Mouse (Mus musculus) ES-E14 (cell line): ENCODE measurements at regions not wholly inside any gene's neighbourhood (a gene's known extent, or its start where the extent isn't known, plus 50 kb on each side); places are given as distances from the start of the nearest gene placed in this dataset.

Source experiments
- DNase-seq: peaks from one replicate; pipeline ENCODE4 v3.0.0-alpha.2; 2013; ENCODE audit warnings: low read depth, low spot score
- H3K27ac ChIP-seq: 2 replicates; pipeline ENCODE4 v1.5.1; 2012; ENCODE audit warnings: low read depth, mild to moderate bottlenecking, low read length, moderate library complexity, mixed read lengths; ENCODE audit not compliant: poor library complexity, insufficient read depth, severe bottlenecking
- H3K36me3 ChIP-seq: 2 replicates; pipeline ENCODE4 v1.6.1; 2012; ENCODE audit warnings: mild to moderate bottlenecking, low read length, moderate library complexity, mixed read lengths; ENCODE audit not compliant: control insufficient read depth, poor library complexity, insufficient read depth, severe bottlenecking
- H3K4me1 ChIP-seq, 2 experiments: fragments of 150-350 bp in 1 of 2; sonication (generic) in 1 of 2; 2 replicates each; pipeline ENCODE4 v1.6.1; 2012; ENCODE audit warnings: low read length in 2 of 2, mild to moderate bottlenecking in 1 of 2, mixed read lengths in 1 of 2; ENCODE audit not compliant: control insufficient read depth in 2 of 2, insufficient read depth in 2 of 2, poor library complexity in 1 of 2
- H3K4me3 ChIP-seq, 2 experiments: fragments of 150-350 bp in 1 of 2; sonication (generic) in 1 of 2; 2 replicates each; pipeline ENCODE4 v1.5.1; 2012; ENCODE audit warnings: low read length in 2 of 2, low read depth in 1 of 2, mild to moderate bottlenecking in 1 of 2, mixed read lengths in 1 of 2; ENCODE audit not compliant: insufficient read depth in 1 of 2, poor library complexity in 1 of 2, severe bottlenecking in 1 of 2
- H3K9ac ChIP-seq: 2 replicates; pipeline ENCODE4 v1.6.1; 2012; ENCODE audit warnings: low read depth, mild to moderate bottlenecking, low read length, mixed read lengths; ENCODE audit not compliant: poor library complexity, insufficient read depth, severe bottlenecking
- H3K9me3 ChIP-seq: fragments of 150-350 bp; sonication (generic); 2 replicates; pipeline ENCODE4 v1.6.1; 2012; ENCODE audit warnings: low read depth, mild to moderate bottlenecking, low read length; ENCODE audit not compliant: control insufficient read depth, insufficient read depth
- CHD2 ChIP-seq: IDR thresholded peaks from 2 replicates; pipeline ENCODE4 v1.6.1; 2014; ENCODE audit warnings: mild to moderate bottlenecking, low read depth, low read length, inconsistent platforms
- HCFC1 ChIP-seq: IDR thresholded peaks from 2 replicates; pipeline ENCODE4 v1.6.1; 2012; ENCODE audit warnings: low read length, inconsistent platforms, borderline replicate concordance; ENCODE audit not compliant: insufficient read depth
- MAFK ChIP-seq: IDR thresholded peaks from 2 replicates; pipeline ENCODE4 v1.6.1; 2014; ENCODE audit warnings: mild to moderate bottlenecking, low read depth, low read length, inconsistent platforms; ENCODE audit not compliant: insufficient read depth
- ZC3H11A ChIP-seq: IDR thresholded peaks from 2 replicates; pipeline ENCODE4 v1.6.1; 2012; ENCODE audit warnings: low read depth, mild to moderate bottlenecking, inconsistent platforms, low read length, borderline replicate concordance
- ZNF384 ChIP-seq: IDR thresholded peaks from 2 replicates; pipeline ENCODE4 v1.6.1; 2012; ENCODE audit warnings: low read depth, low read length, inconsistent platforms
- in situ Hi-C, 2 experiments: fragments of 600-800 bp; cut with MboI; formaldehyde crosslinking; loops; one replicate each; pipeline ENCODE4 v1.15.1; 2025; ENCODE audit warnings: low sequenced_read_pairs in 2 of 2, inconsistent platforms in 1 of 2; ENCODE audit not compliant: unreplicated experiment in 2 of 2

- no peaks in the 10 kb centered on the region for H3K4me1 ChIP-seq
- H3K4me3 ChIP-seq, result no peak overlapping the region
- no peak for DNase-seq
- 0 out of 2 replicates have a peak, but pooled peaks cover 2% of the 10 kb centered on the region for H3K9me3 ChIP-seq
- no peak overlapping the region for H3K9ac ChIP-seq
- no peak for TF ChIP-seq ZC3H11A
- H3K36me3 ChIP-seq, result no peaks in the 10 kb centered on the region
- H3K27ac ChIP-seq, result no peak overlapping the region
- in situ Hi-C loops, result no loop called here
Measured at GRCm38 (mm10) chr8:26872382-26872781, 104.7 kb upstream of the Zfp703 start.

- Histone ChIP-seq H3K27ac (no peak overlapping the region), H3K9ac (no peak overlapping the region), H3K36me3 (no peaks in the 10 kb centered on the region), H3K4me3 (no peak overlapping the region), H3K9me3 (0 out of 2 replicates have a peak, but pooled peaks cover 2% of the 10 kb centered on the region), H3K4me1 (no peaks in the 10 kb centered on the region)
- TF ChIP-seq MAFK (no peak), ZC3H11A (no peak), ZNF384 (no peak), HCFC1 (no peak), CHD2 (no peak)
- DNase-seq, result no peak
- in situ Hi-C loops, result no loop called here
Measured at GRCm38 (mm10) chr8:26872815-26873214, 104.3 kb upstream of the Zfp703 start.

DNA sequence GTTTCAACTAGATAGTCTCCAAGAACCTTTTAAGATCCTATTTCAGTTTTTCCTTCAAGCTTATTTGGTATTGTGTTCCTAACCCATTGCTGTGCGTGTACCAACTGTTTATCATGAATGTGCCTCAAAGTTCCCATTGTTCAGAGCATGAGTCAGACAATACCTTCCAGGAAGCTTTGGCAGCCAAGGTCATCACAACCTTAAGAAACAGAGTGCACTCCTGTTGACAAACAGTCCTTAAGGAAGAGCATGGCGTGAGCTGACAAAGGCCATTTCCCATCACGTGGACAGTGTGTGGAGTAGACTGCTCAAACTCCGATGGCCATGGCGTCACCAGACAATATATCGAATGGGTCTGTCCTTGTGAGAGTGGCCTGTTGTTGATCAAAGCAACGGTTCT, 96.9 kb upstream of the Zfp703 start:
- H3K4me1 ChIP-seq, result peaks cover 0 to 2% of the 10 kb centered on the region in 2 experiments; a peak in 1 of 4 replicates
- no peaks in the 10 kb centered on the region for H3K36me3 ChIP-seq
- TF ChIP-seq HCFC1 (no peak), ZNF384 (no peak), CHD2 (no peak), MAFK (no peak), ZC3H11A (no peak)
- in situ Hi-C loops, result no loop called here
- H3K27ac ChIP-seq, result no peak overlapping the region
- no peaks in the 10 kb centered on the region for H3K9me3 ChIP-seq
- no peak for DNase-seq
- no peak overlapping the region for H3K4me3 ChIP-seq
- no peak overlapping the region for H3K9ac ChIP-seq

DNA sequence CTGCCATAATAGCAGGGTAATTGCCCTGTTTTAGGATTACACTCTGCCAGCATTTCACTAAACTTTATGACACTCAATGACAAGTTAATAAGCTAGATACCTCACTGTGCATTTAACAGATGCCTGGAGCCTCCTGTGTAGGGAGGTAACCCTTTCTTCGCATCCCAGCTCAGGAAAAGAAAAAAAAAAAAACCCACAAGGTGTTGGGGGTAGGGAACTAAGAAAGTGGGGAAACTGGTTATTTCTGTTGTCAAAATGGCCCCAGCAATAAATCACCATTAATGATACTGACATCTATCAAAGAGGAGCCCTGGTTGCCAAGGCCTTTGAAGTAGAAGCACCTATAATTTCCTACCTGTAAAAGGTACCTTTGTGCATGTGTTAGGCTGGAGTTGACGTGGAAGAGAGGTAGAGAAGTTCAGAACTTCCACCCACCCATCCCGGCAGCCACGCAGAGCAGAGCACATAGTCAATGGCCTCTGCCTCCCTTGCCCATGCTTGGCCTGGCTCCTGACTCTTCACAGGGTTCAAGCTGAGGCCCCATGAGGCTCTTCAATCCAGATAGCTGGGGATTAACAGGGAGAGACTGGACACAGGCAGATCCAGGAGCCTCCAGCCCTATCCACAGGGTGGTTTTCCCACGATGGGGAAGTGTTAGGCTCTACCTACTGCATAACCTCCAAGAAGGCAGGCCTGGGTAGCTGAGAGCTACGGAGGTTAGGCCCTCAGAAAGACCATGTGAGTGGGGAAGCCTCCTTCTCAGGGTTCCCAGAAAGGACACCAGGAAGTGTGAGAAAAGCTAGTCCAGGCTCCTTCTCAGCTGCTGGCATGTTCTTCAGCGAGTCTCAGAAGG, 95.6 kb upstream of the Zfp703 start:
- no peak overlapping the region for H3K9ac ChIP-seq
- peaks cover 0 to 2% of the 10 kb centered on the region in 2 experiments; a peak in 1 of 4 replicates for H3K4me1 ChIP-seq
- H3K36me3 ChIP-seq, result no peaks in the 10 kb centered on the region
- no peak for TF ChIP-seq MAFK
- TF ChIP-seq CHD2, result no peak
- no peak for TF ChIP-seq HCFC1
- no peak for TF ChIP-seq ZNF384
- TF ChIP-seq ZC3H11A, result no peak
- no peaks in the 10 kb centered on the region for H3K9me3 ChIP-seq
- no peak for DNase-seq
- H3K27ac ChIP-seq, result no peak overlapping the region
- H3K4me3 ChIP-seq, result no peak overlapping the region
- in situ Hi-C loops, result no loop called here

DNA sequence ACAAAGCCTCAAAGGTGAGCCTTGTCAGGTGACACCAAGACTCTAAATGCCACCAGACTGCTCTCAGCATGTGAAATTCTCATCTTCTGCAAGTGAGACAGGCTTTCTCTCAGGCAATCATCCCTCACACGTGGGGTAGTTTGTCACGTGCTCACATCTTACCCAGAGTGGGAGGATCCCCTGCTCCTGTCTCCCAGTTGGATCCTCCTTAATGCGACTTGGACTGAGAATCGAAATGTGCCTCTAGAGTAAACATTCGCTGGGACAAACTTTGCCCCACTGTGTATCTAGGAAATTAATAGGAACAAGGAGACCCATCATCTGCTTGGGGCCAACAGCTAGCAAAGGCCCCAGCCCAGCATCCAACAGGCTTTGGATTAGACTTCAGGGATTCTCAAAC, 94.5 kb upstream of the Zfp703 start:
- peaks cover 0 to 2% of the 10 kb centered on the region in 2 experiments; a peak in 1 of 4 replicates for H3K4me1 ChIP-seq
- H3K27ac ChIP-seq, result no peak overlapping the region
- H3K9me3 ChIP-seq, result no peaks in the 10 kb centered on the region
- no peak overlapping the region for H3K4me3 ChIP-seq
- H3K36me3 ChIP-seq, result no peaks in the 10 kb centered on the region
- no peak for TF ChIP-seq CHD2
- no peak for TF ChIP-seq HCFC1
- no peak for TF ChIP-seq MAFK
- no peak for TF ChIP-seq ZNF384
- no peak for TF ChIP-seq ZC3H11A
- H3K9ac ChIP-seq, result no peak overlapping the region
- DNase-seq, result no peak
- in situ Hi-C loops, result no loop called here
